Mouse (Mus musculus) intestine, postnatal 0 days (tissue): Measurements from ENCODE around the gene Syne2. TPM values are rescaled to one million over a fixed set of nuclear protein-coding genes. Genes with fewer than 3 reads are reported as not detected.

Source experiments
- ATAC-seq: fragments of 200-750 bp; cut with Nextera tagmentation; 2 replicates; pipeline ENCODE4 v1.8.0; 2017; ENCODE audit warnings: mild to moderate bottlenecking, moderate TSS enrichment, moderate library complexity
- H3K27ac ChIP-seq: fragments of 300-500 bp; sonication (generic); 2 replicates; pipeline ENCODE4 v1.5.1; 2014; ENCODE audit warnings: mild to moderate bottlenecking, low read depth, low read length, moderate library complexity
- H3K27me3 ChIP-seq: fragments of 300-500 bp; sonication (generic); replicated peaks from 2 replicates; pipeline ENCODE4 v1.6.1; 2014; ENCODE audit warnings: low read length, mixed read lengths; ENCODE audit not compliant: control insufficient read depth, insufficient read depth
- H3K36me3 ChIP-seq: fragments of 300-500 bp; sonication (generic); 2 replicates; pipeline ENCODE4 v1.6.1; 2014; ENCODE audit warnings: mild to moderate bottlenecking, moderate library complexity; ENCODE audit not compliant: control insufficient read depth, insufficient read depth
- H3K4me1 ChIP-seq: fragments of 300-500 bp; sonication (generic); replicated peaks from 2 replicates; pipeline ENCODE4 v1.6.1; 2014; ENCODE audit warnings: antibody characterized with exemption, low read length, mixed read lengths; ENCODE audit not compliant: control insufficient read depth, insufficient read depth
- H3K4me2 ChIP-seq: fragments of 300-500 bp; sonication (generic); replicated peaks from 2 replicates; pipeline ENCODE4 v1.6.1; 2014; ENCODE audit warnings: low read depth, mild to moderate bottlenecking, moderate library complexity
- H3K4me3 ChIP-seq: fragments of 300-500 bp; sonication (generic); 2 replicates; pipeline ENCODE4 v1.5.1; 2014; ENCODE audit warnings: low read depth, low read length
- H3K9ac ChIP-seq: fragments of 300-500 bp; sonication (generic); 2 replicates; pipeline ENCODE4 v1.6.1; 2014; ENCODE audit warnings: mild to moderate bottlenecking, low read depth, low read length
- H3K9me3 ChIP-seq: fragments of 300-500 bp; sonication (generic); 2 replicates; pipeline ENCODE4 v1.6.1; 2016; ENCODE audit warnings: mixed run types; ENCODE audit not compliant: control insufficient read depth
- CTCF ChIP-seq: sonication (generic); IDR thresholded peaks from 2 replicates; pipeline ENCODE4 v1.5.1; 2016; ENCODE audit warnings: low read depth, mild to moderate bottlenecking, control low read depth, antibody characterized with exemption, moderate library complexity
- WGBS: fragments of 180-500 bp; shearing (Covaris S2); extraction: QIAGEN DNeasy Blood & Tissue Kit; methylation state at CpG from one replicate; pipeline ENCODE4 v1.1.7; 2014; 5-methylcytosine and 5-hydroxymethylcytosine counted together
- polyA plus RNA-seq: library from polyadenylated mRNA; unstranded; fragments of >200 nt; fragmentation: Nextera tagmentation; extraction: Ambion mirVana; gene quantifications from 2 replicates; pipeline ENCODE4 v1.2.1, GENCODE M21; 2015

Syne2 gene
- polyA plus RNA-seq, 1 experiment from 2014 or later: 14.5 TPM

DNA sequence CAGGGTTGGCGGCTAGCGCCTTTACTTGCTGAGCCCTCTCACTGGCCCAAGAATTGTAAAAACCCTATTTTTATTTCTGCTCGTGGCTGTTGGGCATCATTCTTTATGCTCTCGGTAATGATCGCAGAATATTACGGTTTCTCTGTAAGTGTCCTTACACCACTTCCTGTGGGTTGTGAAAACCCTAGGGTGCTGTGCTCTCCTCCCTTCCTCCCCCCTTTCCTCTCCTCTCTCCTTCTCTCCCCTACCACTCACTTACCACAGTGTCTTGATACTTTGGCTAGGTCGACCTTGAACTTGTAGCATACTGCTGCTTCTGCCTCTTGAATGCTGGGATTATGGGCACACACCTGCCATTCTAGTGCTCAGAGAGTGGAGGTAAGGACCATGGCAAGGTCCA, 7.5 kb downstream of the Syne2 start:
- H3K4me1 ChIP-seq: no peaks in the 10 kb centered on the region
- H3K9me3 ChIP-seq: no peaks in the 10 kb centered on the region
- WGBS: 92% methylated on average over 7 of the region's 7 CpGs
- no peaks in the 10 kb centered on the region for H3K27me3 ChIP-seq
- H3K27ac ChIP-seq: no peak overlapping the region
- H3K4me3 ChIP-seq: no peak overlapping the region
- no peak for TF ChIP-seq CTCF
- H3K4me2 ChIP-seq: no peak overlapping the region
- no peaks in the 10 kb centered on the region for H3K36me3 ChIP-seq
- no peak overlapping the region for H3K9ac ChIP-seq
- ATAC-seq: no peak

DNA sequence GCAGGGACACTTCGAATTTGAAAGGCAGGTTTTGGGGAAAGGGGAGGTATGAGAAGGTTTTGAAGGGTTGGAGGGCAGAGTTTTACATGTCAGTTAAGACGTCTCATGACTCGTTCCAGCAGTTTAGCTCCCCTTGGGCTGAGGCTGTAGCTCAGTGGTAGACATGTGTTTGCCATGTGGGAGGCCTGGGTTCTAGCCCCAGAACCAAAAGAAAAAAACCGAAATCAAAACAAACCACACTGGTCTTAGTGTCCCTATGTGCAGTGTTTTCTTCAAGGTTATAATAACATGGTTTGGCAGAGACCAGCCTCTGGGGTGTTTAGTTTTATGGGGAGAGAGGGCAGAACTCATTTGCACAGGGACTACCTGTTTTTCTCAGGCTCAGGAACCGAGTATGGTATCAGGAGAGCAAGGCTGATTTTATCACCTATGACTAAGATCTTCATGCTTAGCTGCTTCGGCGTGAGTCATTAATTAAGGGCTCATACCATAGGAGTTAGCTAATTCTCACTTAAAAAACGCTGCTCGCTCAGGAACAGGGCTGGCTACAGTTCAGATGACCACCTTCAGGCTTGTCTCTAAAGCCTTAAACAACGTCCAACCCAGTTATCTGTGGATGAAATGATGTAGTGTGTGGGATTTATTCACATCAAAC, 8.9 kb downstream of the Syne2 start:
- ATAC-seq: peak; percentile 22; the same call in 1 of the 2 replicates
- no peak for TF ChIP-seq CTCF
- no peak overlapping the region for H3K27ac ChIP-seq

GRCm38 (mm10) chr12:75827751-75828150, 9.8 kb downstream of the Syne2 start:
- Histone ChIP-seq H3K4me1 (no peaks in the 10 kb centered on the region), H3K27me3 (no peaks in the 10 kb centered on the region), H3K36me3 (no peaks in the 10 kb centered on the region), H3K27ac (no peak overlapping the region), H3K9ac (no peak overlapping the region), H3K9me3 (no peaks in the 10 kb centered on the region), H3K4me3 (no peak overlapping the region), H3K4me2 (peak overlapping the region; percentile 14; the same call in 1 of the 2 replicates)
- TF ChIP-seq CTCF: no peak
- no peak; the same call in 1 of the 2 replicates for ATAC-seq
- WGBS: 50% methylated on average over 15 of the region's 15 CpGs

More for the DNA sequence above, 8.9 kb downstream of the Syne2 start:
- no peak overlapping the region for H3K4me3 ChIP-seq
- no peaks in the 10 kb centered on the region for H3K9me3 ChIP-seq
- no peaks in the 10 kb centered on the region for H3K4me1 ChIP-seq
- 51% methylated on average over 10 of the region's 10 CpGs for WGBS
- H3K36me3 ChIP-seq: no peaks in the 10 kb centered on the region
- no peaks in the 10 kb centered on the region for H3K27me3 ChIP-seq
- peak overlapping the region; percentile 14; the same call in 1 of the 2 replicates for H3K4me2 ChIP-seq
- H3K9ac ChIP-seq: no peak overlapping the region

GRCm38 (mm10) chr12:75829616-75830015, 11.7 kb downstream of the Syne2 start:
- 85% methylated on average over 5 of the region's 5 CpGs for WGBS
- Histone ChIP-seq H3K4me1 (peaks cover 2% of the 10 kb centered on the region; the same call in 1 of the 2 replicates), H3K9me3 (no peaks in the 10 kb centered on the region), H3K27me3 (no peaks in the 10 kb centered on the region), H3K4me2 (no peak overlapping the region), H3K4me3 (no peak overlapping the region), H3K27ac (no peak overlapping the region), H3K9ac (no peak overlapping the region), H3K36me3 (no peaks in the 10 kb centered on the region)
- no peak for ATAC-seq
- no peak for TF ChIP-seq CTCF

DNA sequence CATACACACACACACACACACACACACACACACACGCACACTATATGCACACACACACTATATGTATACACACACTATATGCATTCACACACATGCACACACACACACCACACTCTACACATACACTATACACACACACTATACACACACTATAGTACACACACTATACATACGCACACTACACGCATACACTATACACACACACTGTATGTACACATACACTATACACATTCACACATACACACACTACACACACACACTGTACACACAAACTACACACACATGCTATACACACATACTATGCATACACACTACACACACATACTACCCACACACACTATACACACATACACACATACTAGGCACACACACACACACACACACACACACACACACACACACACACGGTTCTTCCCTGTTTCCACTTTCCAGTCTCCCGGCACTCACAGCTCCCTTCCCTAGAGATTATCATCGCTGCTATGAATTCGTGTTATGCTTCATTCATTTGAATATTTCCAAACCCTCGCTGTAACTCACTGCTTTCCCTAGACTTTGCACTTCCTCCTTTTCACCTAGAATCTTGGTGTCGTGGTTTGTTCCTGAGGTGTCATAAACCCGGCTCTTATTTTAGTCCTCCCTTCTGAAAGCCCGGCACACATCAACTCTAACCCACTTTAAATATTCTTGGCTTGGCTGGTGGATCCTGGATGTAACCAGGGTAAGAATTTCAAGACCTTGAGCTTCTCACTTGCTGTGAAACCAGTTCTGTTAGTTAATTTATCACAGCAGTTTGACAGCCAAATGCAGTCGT, 15.4 kb downstream of the Syne2 start:
- no peak for TF ChIP-seq CTCF
- H3K4me1 ChIP-seq: peaks cover 5% of the 10 kb centered on the region; the same call in 1 of the 2 replicates

More for the DNA sequence above, 15.4 kb downstream of the Syne2 start:
- H3K4me2 ChIP-seq: peak overlapping the region; percentile 46
- H3K36me3 ChIP-seq: no peaks in the 10 kb centered on the region
- H3K9ac ChIP-seq: no peak overlapping the region
- ATAC-seq: peak; percentile 79
- no peaks in the 10 kb centered on the region for H3K27me3 ChIP-seq
- 0 out of 2 replicates have a peak overlapping the region, but pooled peaks have one; percentile 7 for H3K4me3 ChIP-seq
- 34% methylated on average over 12 of the region's 12 CpGs for WGBS
- H3K27ac ChIP-seq: no peak overlapping the region; the same call in 1 of the 2 replicates
- H3K9me3 ChIP-seq: no peaks in the 10 kb centered on the region
